Mouse (Mus musculus): Measurements from ENCODE around the gene Pum2.

DNA sequence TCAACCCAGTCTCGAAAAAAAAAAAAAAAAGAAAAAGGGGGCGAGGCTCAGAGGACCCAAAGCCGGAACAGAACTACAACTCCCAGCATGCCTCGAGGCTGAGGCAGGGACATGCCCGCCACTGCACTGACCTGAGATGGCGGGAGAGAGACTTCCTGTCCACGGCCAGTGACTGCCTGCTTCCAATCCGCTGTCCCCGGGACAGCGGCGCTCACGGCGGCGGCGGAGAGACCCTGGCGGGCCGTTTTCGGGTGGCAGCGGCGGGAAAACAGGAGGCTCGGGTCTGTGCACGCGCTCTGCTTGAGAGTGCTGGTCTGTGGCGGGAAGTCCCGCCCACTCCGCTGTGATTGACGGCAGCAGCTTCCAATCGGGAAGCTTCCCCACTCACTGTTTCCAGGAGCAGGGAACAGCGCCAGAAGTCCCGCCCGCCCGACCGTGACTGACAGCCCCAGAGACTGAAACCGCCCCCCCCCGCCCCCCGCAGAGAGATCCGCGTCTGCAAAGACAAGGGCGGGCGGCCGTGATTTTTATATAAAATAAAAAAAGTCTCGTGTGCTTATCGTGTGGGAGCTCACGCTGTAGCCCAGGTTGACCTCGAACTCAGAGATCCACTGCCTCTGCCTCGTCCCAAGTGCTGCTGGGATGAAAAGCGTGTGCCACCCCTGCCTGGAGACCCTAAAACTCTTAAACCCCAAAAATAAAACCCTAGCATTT, 33.1 kb upstream of the Pum2 start:
- TF ChIP-seq POLR2A (IDR thresholded peaks at IDR 0.05; ENCODE audit: borderline replicate concordance, insufficient read depth, low read length) (no peak), CTCF (IDR thresholded peaks at IDR 0.05; ENCODE audit: borderline replicate concordance, insufficient read depth, low read depth, low read length) (no peak)
